Mouse (Mus musculus) cerebellum, adult 2 months (tissue): Measurements from ENCODE around the gene Nudt2. TPM values are rescaled to one million over a fixed set of nuclear protein-coding genes. Genes with fewer than 3 reads are reported as not detected.

Experiments
- DNase-seq, 2 experiments: peaks; one replicate each; pipeline ENCODE4 v3.0.0; 2021
- H3K27ac ChIP-seq: fragments of 200-500 bp; 2 replicates; pipeline ENCODE4 v1.5.1; 2012; ENCODE audit warnings: low read length, control low read depth, inconsistent platforms; ENCODE audit not compliant: insufficient read depth
- H3K27me3 ChIP-seq: fragments of 200-500 bp; 2 replicates; pipeline ENCODE4 v1.6.1; 2012; ENCODE audit warnings: inconsistent platforms, mild to moderate bottlenecking, low read length, moderate library complexity; ENCODE audit not compliant: control insufficient read depth, insufficient read depth
- H3K4me1 ChIP-seq: fragments of 200-500 bp; 2 replicates; pipeline ENCODE4 v1.6.1; 2011; ENCODE audit warnings: low read length; ENCODE audit not compliant: control insufficient read depth, insufficient read depth
- H3K4me3 ChIP-seq: fragments of 200-500 bp; replicated peaks from 2 replicates; pipeline ENCODE3; 2011; ENCODE audit warnings: mild to moderate bottlenecking, low read depth, low read length, control low read depth; ENCODE audit not compliant: insufficient read depth
- CTCF ChIP-seq: fragments of 200-500 bp; IDR thresholded peaks from 2 replicates; pipeline ENCODE4 v1.5.1; 2011; ENCODE audit warnings: low read depth, mild to moderate bottlenecking, control low read depth, low read length, moderate library complexity, borderline replicate concordance; ENCODE audit not compliant: insufficient read depth
- POLR2A ChIP-seq: fragments of 200-500 bp; IDR thresholded peaks from 2 replicates; pipeline ENCODE4 v1.6.1; 2011; ENCODE audit warnings: low read length, control low read depth, borderline replicate concordance; ENCODE audit not compliant: insufficient read depth
- WGBS: fragments of 180-500 bp; shearing (Covaris S2); methylation state at CpG from one replicate; pipeline ENCODE4 v1.1.7; 2018; 5-methylcytosine and 5-hydroxymethylcytosine counted together
- polyA plus RNA-seq: library from polyadenylated mRNA; depleted of rRNA; stranded (reverse); fragments of >200 nt; gene quantifications from 2 replicates; pipeline ENCODE4 v1.2.3, GENCODE M21; 2012

The Nudt2 gene
- polyA plus RNA-seq, 1 experiment = 47.9 TPM

DNA sequence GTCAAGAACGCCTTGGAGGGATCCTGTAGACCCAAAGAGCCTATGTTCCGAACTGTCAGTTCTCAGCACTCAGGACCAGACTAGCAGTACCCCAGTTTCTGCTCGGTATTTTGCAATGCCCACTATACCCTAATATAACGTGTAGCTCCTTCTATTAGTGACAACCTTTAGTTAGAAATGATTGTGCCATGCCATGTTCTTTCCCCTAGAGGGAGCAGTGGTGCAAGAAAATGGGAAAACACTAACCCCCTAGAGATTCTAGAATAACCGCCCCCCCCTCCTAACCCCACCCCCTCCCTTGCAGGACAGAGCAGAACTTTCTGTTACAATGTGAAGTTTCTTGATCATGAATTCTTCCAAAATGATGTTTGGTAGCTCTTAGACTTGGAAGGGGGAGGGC is 39.4 kb downstream of the Nudt2 start:
- TF ChIP-seq POLR2A = no peak
- no peak for TF ChIP-seq CTCF
- H3K27me3 ChIP-seq = no peaks in the 10 kb centered on the region
- H3K4me1 ChIP-seq = peaks cover 3% of the 10 kb centered on the region; the same call in 1 of the 2 replicates
- no peak overlapping the region for H3K4me3 ChIP-seq
- no peak overlapping the region for H3K27ac ChIP-seq
- WGBS = 70% methylated on average over 5 of the region's 5 CpGs
- no peak for DNase-seq

GRCm38 (mm10) chr4:41505131-41505551 is 40.2 kb downstream of the Nudt2 start:
- 67% methylated on average over 11 of the region's 11 CpGs for WGBS
- Histone ChIP-seq H3K4me3 (no peak overlapping the region), H3K27me3 (no peaks in the 10 kb centered on the region), H3K4me1 (peaks cover 3% of the 10 kb centered on the region; the same call in 1 of the 2 replicates), H3K27ac (no peak overlapping the region)
- DNase-seq = no peak
- TF ChIP-seq CTCF (no peak), POLR2A (no peak)

DNA sequence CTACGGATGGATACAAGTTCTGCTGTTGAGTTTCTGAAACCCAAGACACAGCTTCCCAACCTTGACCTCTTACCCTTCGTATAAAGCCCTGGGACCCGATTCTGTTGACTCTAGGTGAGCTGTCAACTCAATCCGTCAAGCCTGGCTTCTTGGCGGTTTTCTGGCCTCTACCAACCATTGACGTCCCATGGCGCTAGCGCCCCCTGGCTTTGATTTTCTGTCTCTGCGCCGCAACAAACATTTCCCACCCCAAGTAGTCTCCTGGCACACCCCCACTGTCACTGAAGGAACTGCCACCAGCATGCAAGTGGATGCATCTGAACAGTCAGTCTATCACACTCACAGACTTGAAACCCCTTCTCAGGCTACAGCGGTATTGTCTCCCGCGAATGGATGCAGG is 41.2 kb downstream of the Nudt2 start:
- 17% methylated on average over 13 of the region's 13 CpGs for WGBS
- peaks cover 3% of the 10 kb centered on the region; the same call in 1 of the 2 replicates for H3K4me1 ChIP-seq
- TF ChIP-seq POLR2A (no peak), CTCF (peak; percentile 52)
- H3K27ac ChIP-seq = no peak overlapping the region
- H3K4me3 ChIP-seq = peak overlapping the region; percentile 71
- no peaks in the 10 kb centered on the region for H3K27me3 ChIP-seq
- peak; percentile 60 for DNase-seq

DNA sequence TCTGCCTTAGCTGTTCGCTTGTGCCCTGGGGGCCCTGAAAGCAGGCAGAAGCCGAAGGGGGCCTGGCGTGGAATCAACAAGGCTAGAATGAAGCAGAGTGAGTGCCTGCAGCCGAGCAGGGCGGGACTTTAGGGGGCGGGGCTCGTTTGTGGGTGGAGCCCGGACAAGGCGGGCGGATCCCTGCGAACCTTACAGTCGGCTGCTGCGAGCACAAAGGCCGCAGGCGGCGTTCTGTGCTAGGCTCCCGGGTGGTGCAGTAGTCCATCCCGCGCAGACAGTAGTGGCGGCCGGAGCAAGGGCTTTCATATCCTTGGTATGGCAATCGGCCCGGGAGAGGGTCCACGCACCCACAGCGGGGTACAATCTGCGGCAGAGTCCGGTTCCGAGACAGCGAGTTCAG is 42.0 kb downstream of the Nudt2 start:
- TF ChIP-seq POLR2A (peak; percentile 52; the same call in 1 of the 2 replicates), CTCF (no peak)
- 1% methylated on average over 29 of the region's 29 CpGs for WGBS
- H3K27me3 ChIP-seq = no peaks in the 10 kb centered on the region
- peak; percentile 85 for DNase-seq
- no peak overlapping the region for H3K27ac ChIP-seq
- H3K4me1 ChIP-seq = peaks cover 3% of the 10 kb centered on the region; the same call in 1 of the 2 replicates
- peak overlapping the region; percentile 71 for H3K4me3 ChIP-seq

GRCm38 (mm10) chr4:41507326-41507924 is 42.5 kb downstream of the Nudt2 start:
- DNase-seq = no peak
- Histone ChIP-seq H3K27ac (no peak overlapping the region), H3K4me3 (peak overlapping the region; percentile 71), H3K27me3 (no peaks in the 10 kb centered on the region), H3K4me1 (peaks cover 3% of the 10 kb centered on the region; the same call in 1 of the 2 replicates)
- no peak for TF ChIP-seq POLR2A
- 23% methylated on average over 22 of the region's 22 CpGs for WGBS

DNA sequence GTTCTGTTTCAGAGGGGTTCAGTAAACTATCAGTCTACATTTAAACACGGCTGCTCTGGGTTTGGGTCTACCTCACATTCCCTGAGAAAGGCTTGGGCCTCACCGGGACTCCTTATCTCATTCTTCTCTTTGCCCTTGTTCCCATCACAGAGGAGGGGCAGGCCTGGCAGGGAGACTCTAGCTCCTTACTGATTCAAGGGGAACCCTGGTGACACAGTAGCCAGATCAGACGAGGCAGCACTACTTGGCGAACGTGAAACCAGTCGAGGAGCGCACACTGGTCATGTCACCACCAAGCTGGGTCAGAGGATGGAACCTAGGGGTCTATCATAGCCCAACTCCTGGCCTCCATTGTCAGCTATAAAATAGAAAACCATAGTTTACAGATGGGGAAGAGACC is 43.0 kb downstream of the Nudt2 start:
- no peak overlapping the region for H3K27ac ChIP-seq
- no peak for DNase-seq
- peaks cover 3% of the 10 kb centered on the region; the same call in 1 of the 2 replicates for H3K4me1 ChIP-seq
- TF ChIP-seq CTCF = no peak
- no peak for TF ChIP-seq POLR2A
- no peaks in the 10 kb centered on the region for H3K27me3 ChIP-seq
- no peak overlapping the region for H3K4me3 ChIP-seq
- whole genome bisulfite sequencing = 79% methylated on average over 7 of the region's 7 CpGs

DNA sequence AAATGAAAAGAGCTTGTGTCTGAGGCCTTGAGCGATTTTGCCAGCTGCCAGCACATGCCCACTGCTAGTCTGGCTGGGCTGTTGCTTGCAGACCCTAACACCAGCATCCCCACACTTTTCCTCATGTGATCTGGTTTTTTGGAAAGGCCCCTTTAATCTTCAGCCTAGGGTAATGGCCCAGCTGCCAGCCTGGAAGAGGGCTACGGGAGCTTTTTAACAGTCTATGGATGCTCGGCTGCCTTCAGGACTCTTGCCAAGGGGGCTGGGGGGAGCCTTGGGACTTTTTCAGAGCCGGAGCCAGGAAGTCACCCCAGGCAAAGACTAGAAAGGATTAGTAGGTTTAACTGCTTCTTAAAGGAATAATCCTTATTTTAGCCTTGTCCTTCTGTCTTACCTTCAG is 48.4 kb downstream of the Nudt2 start:
- Histone ChIP-seq H3K27me3 (no peaks in the 10 kb centered on the region), H3K27ac (no peak overlapping the region), H3K4me3 (no peak overlapping the region), H3K4me1 (no peaks in the 10 kb centered on the region)
- 19% methylated on average over 4 of the region's 4 CpGs for WGBS
- no peak for DNase-seq
- TF ChIP-seq POLR2A = no peak
- TF ChIP-seq CTCF = no peak

GRCm38 (mm10) chr4:41513714-41514113 is 48.8 kb downstream of the Nudt2 start:
- H3K4me1 ChIP-seq = no peaks in the 10 kb centered on the region
- H3K27me3 ChIP-seq = no peaks in the 10 kb centered on the region
- WGBS = 16% methylated on average over 8 of the region's 8 CpGs
- DNase-seq = no peak
- no peak overlapping the region for H3K27ac ChIP-seq
- TF ChIP-seq POLR2A = no peak
- TF ChIP-seq CTCF = no peak
- H3K4me3 ChIP-seq = no peak overlapping the region

DNA sequence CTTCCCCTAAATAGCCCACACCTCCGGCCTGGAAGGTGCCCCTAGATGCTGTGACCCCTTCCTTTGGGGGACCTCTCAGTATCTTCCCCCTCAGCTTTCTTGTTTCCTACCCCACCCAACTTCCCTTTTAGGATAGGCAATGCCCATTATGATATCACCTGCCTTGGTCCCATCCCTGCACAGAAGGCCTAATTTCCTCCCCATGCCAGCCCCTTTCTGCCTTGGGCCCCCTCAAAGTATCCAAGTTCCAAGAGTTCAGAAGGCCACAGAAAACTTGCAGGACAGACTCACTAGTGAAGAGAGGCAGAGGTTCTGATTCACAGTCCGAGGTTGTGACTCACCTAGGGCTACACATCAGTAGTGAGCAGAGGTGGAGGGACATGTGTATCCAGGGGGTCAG is 52.3 kb downstream of the Nudt2 start, which contains the start of gene 1110017D15Rik:
Gene 1110017D15Rik, minus strand, starts transcription at position 101 of the 400 bp plus-strand sequence.
- no peak within 1 kb of the TSS for H3K27ac ChIP-seq
- WGBS = 91% methylated on average over 2 of the region's 2 CpGs

More for the DNA sequence above, 52.3 kb downstream of the Nudt2 start, which contains the start of gene 1110017D15Rik:
- Histone ChIP-seq H3K4me3 (no peak within 1 kb of the TSS), H3K4me1 (no peaks in the 10 kb centered on the region), H3K27me3 (no peaks in the 10 kb centered on the region)
- no peak for DNase-seq
- TF ChIP-seq POLR2A = no peak
